Mouse (Mus musculus): ENCODE measurements at regions not wholly inside any gene's neighbourhood (a gene's known extent, or its start where the extent isn't known, plus 50 kb on each side); places are given as distances from the start of the nearest gene placed in this dataset.
A peak's percentile ranks its signal among the peaks of the same experiment; 100 is the strongest.

DNA sequence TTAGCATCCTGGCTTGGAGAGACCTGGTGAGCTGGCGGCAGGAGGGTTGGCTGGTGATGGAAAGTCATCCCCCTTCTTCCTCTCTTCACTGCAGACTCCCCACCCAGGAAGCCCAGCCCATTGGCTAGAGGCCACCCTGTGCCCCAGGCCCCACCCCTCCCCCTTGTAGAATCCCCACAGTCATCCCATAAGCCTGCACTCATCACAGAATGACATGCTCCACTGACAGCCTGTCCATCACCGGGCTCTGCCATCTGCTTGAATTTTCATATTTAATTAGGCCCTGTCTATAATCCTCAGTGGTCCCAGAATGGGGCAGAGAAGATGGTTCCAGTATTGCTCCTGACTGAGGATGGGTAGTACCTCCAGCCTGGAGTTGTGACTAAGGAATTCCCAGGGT is 79.3 kb upstream of the Csf3r start:
- TF ChIP-seq POLR2A (IDR thresholded peaks at IDR 0.05; ENCODE audit: low read depth, low read length) (no peak), CTCF (IDR thresholded peaks at IDR 0.05; ENCODE audit: extremely low read depth, insufficient read length, insufficient replicate concordance, low read depth, low read length) (no peak)
- WGBS, result 61% methylated on average over 2 of the region's 2 CpGs
- Histone ChIP-seq H3K27ac (ENCODE audit: insufficient read depth, low read depth, low read length) (no peak overlapping the region), H3K27me3 (ENCODE audit: control insufficient read depth, insufficient read depth, low read length) (no peaks in the 10 kb centered on the region), H3K4me1 (ENCODE audit: control insufficient read depth, insufficient read depth, insufficient read length, low read length) (no peaks in the 10 kb centered on the region), H3K4me3 (ENCODE audit: low read depth, low read length) (no peak overlapping the region), H3K36me3 (ENCODE audit: control insufficient read depth, insufficient read depth, low read length) (no peaks in the 10 kb centered on the region)

- Histone ChIP-seq H3K4me1 (ENCODE audit: control insufficient read depth, insufficient read depth, insufficient read length, low read length) (no peaks in the 10 kb centered on the region), H3K27me3 (ENCODE audit: control insufficient read depth, insufficient read depth, low read length) (no peaks in the 10 kb centered on the region; the same call in 1 of the 2 replicates), H3K36me3 (ENCODE audit: control insufficient read depth, insufficient read depth, low read length) (no peaks in the 10 kb centered on the region), H3K27ac (ENCODE audit: insufficient read depth, low read depth, low read length) (no peak overlapping the region), H3K4me3 (ENCODE audit: low read depth, low read length) (no peak overlapping the region)
- TF ChIP-seq POLR2A (IDR thresholded peaks at IDR 0.05; ENCODE audit: low read depth, low read length) (no peak), CTCF (IDR thresholded peaks at IDR 0.05; ENCODE audit: extremely low read depth, insufficient read length, insufficient replicate concordance, low read depth, low read length) (no peak)
- 25% methylated on average over 9 of the region's 9 CpGs for WGBS
Measured at GRCm38 (mm10) chr4:125959426-125959825, 64.9 kb upstream of the Csf3r start.

GRCm38 (mm10) chr4:125960704-125961279 is 63.6 kb upstream of the Csf3r start:
- no peaks in the 10 kb centered on the region for H3K4me1 ChIP-seq (ENCODE audit: control insufficient read depth, insufficient read depth, insufficient read length, low read length)
- H3K27ac ChIP-seq (ENCODE audit: insufficient read depth, low read depth, low read length), result no peak overlapping the region
- no peaks in the 10 kb centered on the region; the same call in 1 of the 2 replicates for H3K27me3 ChIP-seq (ENCODE audit: control insufficient read depth, insufficient read depth, low read length)
- 62% methylated on average over 8 of the region's 8 CpGs for WGBS
- no peak overlapping the region for H3K4me3 ChIP-seq (ENCODE audit: low read depth, low read length)
- TF ChIP-seq CTCF (IDR thresholded peaks at IDR 0.05; ENCODE audit: extremely low read depth, insufficient read length, insufficient replicate concordance, low read depth, low read length) (no peak), POLR2A (IDR thresholded peaks at IDR 0.05; ENCODE audit: low read depth, low read length) (no peak)
- no peaks in the 10 kb centered on the region for H3K36me3 ChIP-seq (ENCODE audit: control insufficient read depth, insufficient read depth, low read length)

DNA sequence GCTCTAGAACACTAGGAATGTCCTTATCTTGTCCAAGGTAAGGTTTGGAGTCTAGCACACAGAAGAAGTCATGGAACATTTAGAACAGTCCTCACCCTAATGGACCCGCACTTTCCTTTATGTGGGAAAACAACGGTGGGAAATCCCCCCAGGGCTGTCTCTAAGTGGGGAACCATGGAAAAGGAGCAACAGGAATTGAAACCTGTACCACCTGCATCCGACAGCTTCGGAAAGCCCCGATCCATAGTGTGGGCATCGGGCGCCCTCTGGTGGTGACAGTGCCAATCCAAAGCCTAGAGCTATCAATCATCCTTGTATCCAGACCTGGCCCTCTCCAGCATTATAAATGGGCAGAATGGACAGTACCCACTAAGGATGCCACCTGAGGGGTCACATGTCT is 61.7 kb upstream of the Csf3r start:
- Histone ChIP-seq H3K36me3 (ENCODE audit: control insufficient read depth, insufficient read depth, low read length) (no peaks in the 10 kb centered on the region), H3K4me3 (ENCODE audit: low read depth, low read length) (no peak overlapping the region), H3K4me1 (ENCODE audit: control insufficient read depth, insufficient read depth, insufficient read length, low read length) (no peaks in the 10 kb centered on the region), H3K27me3 (ENCODE audit: control insufficient read depth, insufficient read depth, low read length) (no peaks in the 10 kb centered on the region; the same call in 1 of the 2 replicates), H3K27ac (ENCODE audit: insufficient read depth, low read depth, low read length) (no peak overlapping the region)
- TF ChIP-seq CTCF (IDR thresholded peaks at IDR 0.05; ENCODE audit: extremely low read depth, insufficient read length, insufficient replicate concordance, low read depth, low read length) (peak; percentile 90), POLR2A (IDR thresholded peaks at IDR 0.05; ENCODE audit: low read depth, low read length) (no peak)
- 9% methylated on average over 7 of the region's 7 CpGs for WGBS

Measured in small intestine, adult 2 months (tissue).